Mouse (Mus musculus) CH12F3 (cell line): Measurements from ENCODE around the gene Olfr1261.

ENCODE experiments used
- in situ Hi-C: fragments of 300-500 bp; cut with MboI; formaldehyde crosslinking; loops from 2 replicates; pipeline ENCODE4 v1.14.3; 2020; ENCODE audit warnings: low sequenced_read_pairs

Olfr1261 gene

GRCm38 (mm10) chr2:89990921-89991320 is at the start of gene Olfr1261:
Gene Olfr1261, plus strand, starts transcription at chr2:89991221.
- in situ Hi-C loops: no loop called here

- in situ Hi-C loops: no loop called here
These were observed 42.5 kb upstream of the Olfr1261 start, which contains the start of gene Olfr1259 for GRCm38 (mm10) chr2:89948564-89948963. Gene Olfr1259, minus strand, starts transcription at chr2:89948664.

- in situ Hi-C loops: no loop called here
These were observed 16.8 kb upstream of the Olfr1261 start, which contains the start of gene Olfr1260 for GRCm38 (mm10) chr2:89974184-89974583. Gene Olfr1260, plus strand, starts transcription at chr2:89974340.

GRCm38 (mm10) chr2:89977709-89978108 is 13.3 kb upstream of the Olfr1261 start:
- in situ Hi-C loops: no loop called here

GRCm38 (mm10) chr2:89999845-90000244 is 8.8 kb downstream of the Olfr1261 start, which contains the start of gene Olfr1262:
Gene Olfr1262, plus strand, starts transcription at chr2:90000145.
- in situ Hi-C loops: no loop called here

GRCm38 (mm10) chr2:90011831-90012230 is 20.8 kb downstream of the Olfr1261 start, which contains the start of gene Olfr1263:
Gene Olfr1263, plus strand, starts transcription at chr2:90012131.
- in situ Hi-C loops: no loop called here

- in situ Hi-C loops: no loop called here
These were observed 34.5 kb downstream of the Olfr1261 start, which contains the start of gene Olfr1264 for GRCm38 (mm10) chr2:90025477-90025876. Gene Olfr1264, minus strand, starts transcription at chr2:90025577.

GRCm38 (mm10) chr2:90035037-90035436 is 44.0 kb downstream of the Olfr1261 start, which contains the start of gene Olfr1265:
Gene Olfr1265, plus strand, starts transcription at chr2:90035337.
- in situ Hi-C loops: no loop called here
